Mouse (Mus musculus) MEL (cell line): ENCODE measurements around the gene Rhobtb3. TPM values are rescaled to one million over a fixed set of nuclear protein-coding genes. Genes with fewer than 3 reads are reported as not detected.
"Not testable (repeated sequence)": the region's sequence is repeated elsewhere in the genome, so short reads cannot be mapped to it uniquely, and the experiment has no call there.

ENCODE experiments used
- DNase-seq: peaks from one replicate; pipeline ENCODE4 v3.0.0; 2011; ENCODE audit warnings: low read depth, low spot score
- H3K27ac ChIP-seq: 2 replicates; pipeline ENCODE4 v1.5.1; 2012; ENCODE audit warnings: low read depth, mild to moderate bottlenecking, control low read depth, low read length, moderate library complexity; ENCODE audit not compliant: control insufficient read depth
- H3K27me3 ChIP-seq, 2 experiments: fragments of 150-350 bp in 1 of 2; sonication (generic) in 1 of 2; 2 replicates each; pipeline ENCODE4 v1.6.1; 2012; ENCODE audit warnings: low read length in 2 of 2, mild to moderate bottlenecking in 2 of 2, improper control_type of control experiment in 1 of 2, moderate library complexity in 1 of 2; ENCODE audit not compliant: insufficient read depth in 2 of 2, control insufficient read depth in 1 of 2
- H3K36me3 ChIP-seq, 2 experiments: 2 replicates each; pipeline ENCODE4 v1.6.1; 2012 to 2014; ENCODE audit warnings: low read length in 2 of 2, improper control_type of control experiment in 1 of 2, inconsistent platforms in 1 of 2, mild to moderate bottlenecking in 1 of 2; ENCODE audit not compliant: insufficient read depth in 2 of 2, control insufficient read depth in 1 of 2
- H3K4me1 ChIP-seq, 2 experiments: fragments of 150-350 bp in 1 of 2; sonication (generic) in 1 of 2; 2 replicates each; pipeline ENCODE4 v1.6.1; 2012; ENCODE audit warnings: low read length in 2 of 2, improper control_type of control experiment in 1 of 2, mild to moderate bottlenecking in 1 of 2; ENCODE audit not compliant: insufficient read depth in 2 of 2, control insufficient read depth in 1 of 2
- H3K4me3 ChIP-seq, 2 experiments: fragments of 150-350 bp in 1 of 2; sonication (generic) in 1 of 2; 2 replicates each; pipeline ENCODE4 v1.5.1; 2012; ENCODE audit warnings: low read depth in 2 of 2, low read length in 2 of 2, mild to moderate bottlenecking in 2 of 2, moderate library complexity in 2 of 2, control low read depth in 1 of 2, improper control_type of control experiment in 1 of 2; ENCODE audit not compliant: control insufficient read depth in 1 of 2, insufficient read depth in 1 of 2
- H3K79me2 ChIP-seq: 2 replicates; pipeline ENCODE4 v1.6.1; 2012; ENCODE audit warnings: mild to moderate bottlenecking, low read length, moderate library complexity; ENCODE audit not compliant: control insufficient read depth, poor library complexity, insufficient read depth
- H3K9ac ChIP-seq: 2 replicates; pipeline ENCODE4 v1.6.1; 2012; ENCODE audit warnings: low read depth, mild to moderate bottlenecking, control low read depth, low read length, moderate library complexity; ENCODE audit not compliant: control insufficient read depth, poor library complexity, severe bottlenecking
- H3K9me3 ChIP-seq: fragments of 150-350 bp; sonication (generic); replicated peaks from 2 replicates; pipeline ENCODE4 v1.6.1; 2012; ENCODE audit warnings: mild to moderate bottlenecking, low read length, improper control_type of control experiment, moderate library complexity; ENCODE audit not compliant: insufficient read depth
- CHD2 ChIP-seq: IDR thresholded peaks from 2 replicates; pipeline ENCODE4 v1.6.1; 2011; ENCODE audit warnings: low read length, improper control_type of control experiment
- E2F4 ChIP-seq: IDR thresholded peaks from 2 replicates; pipeline ENCODE4 v1.6.1; 2011; ENCODE audit warnings: low read depth, low read length, improper control_type of control experiment, borderline replicate concordance
- ELF1 ChIP-seq: IDR thresholded peaks from 2 replicates; pipeline ENCODE4 v1.6.1; 2014; ENCODE audit warnings: low read depth, mild to moderate bottlenecking, inconsistent platforms, low read length, improper control_type of control experiment, moderate library complexity
- EP300 ChIP-seq, 2 experiments: IDR thresholded peaks; 2 replicates each; pipeline ENCODE4 v1.6.1; 2011; ENCODE audit warnings: improper control_type of control experiment in 2 of 2, low read length in 2 of 2, low read depth in 1 of 2, mild to moderate bottlenecking in 1 of 2
- KAT2A ChIP-seq: conservative IDR thresholded peaks from 2 replicates; pipeline ENCODE4 v1.6.1; 2012; ENCODE audit warnings: low read depth, low read length, improper control_type of control experiment, inconsistent platforms
- MYB ChIP-seq: IDR thresholded peaks from 2 replicates; pipeline ENCODE4 v1.6.1; 2011; ENCODE audit warnings: mild to moderate bottlenecking, low read depth, low read length, improper control_type of control experiment
- NELFE ChIP-seq: IDR thresholded peaks from 2 replicates; pipeline ENCODE4 v1.6.1; 2011; ENCODE audit warnings: low read depth, low read length, improper control_type of control experiment
- POLR2A ChIP-seq, 2 experiments: IDR thresholded peaks; 2 replicates each; pipeline ENCODE4 v1.6.1; 2011 to 2012; ENCODE audit warnings: low read length in 2 of 2, mild to moderate bottlenecking in 2 of 2, control low read depth in 1 of 2, improper control_type of control experiment in 1 of 2, low read depth in 1 of 2, moderate library complexity in 1 of 2; ENCODE audit not compliant: control insufficient read depth in 1 of 2, insufficient read depth in 1 of 2, poor library complexity in 1 of 2
- POLR2AphosphoS2 ChIP-seq: IDR thresholded peaks from 2 replicates; pipeline ENCODE4 v1.6.1; 2011; ENCODE audit warnings: low read length, improper control_type of control experiment
- POLR2AphosphoS5 ChIP-seq: IDR thresholded peaks from 2 replicates; pipeline ENCODE4 v1.6.1; 2012; ENCODE audit warnings: low read depth, borderline replicate concordance, mild to moderate bottlenecking, inconsistent platforms, low read length, moderate library complexity, mixed read lengths
- RCOR1 ChIP-seq: IDR thresholded peaks from 2 replicates; pipeline ENCODE4 v1.6.1; 2012; ENCODE audit warnings: low read depth, mild to moderate bottlenecking, inconsistent platforms, low read length, improper control_type of control experiment
- TCF12 ChIP-seq: IDR thresholded peaks from 2 replicates; pipeline ENCODE4 v1.6.1; 2014; ENCODE audit warnings: low read depth, mild to moderate bottlenecking, inconsistent platforms, low read length, improper control_type of control experiment, moderate library complexity
- ZNF384 ChIP-seq: IDR thresholded peaks from 2 replicates; pipeline ENCODE4 v1.6.1; 2012; ENCODE audit warnings: low read depth, mild to moderate bottlenecking, inconsistent platforms, low read length, improper control_type of control experiment
- polyA plus RNA-seq, 2 experiments: library from polyadenylated mRNA; stranded (reverse) in 1 of 2; unstranded in 1 of 2; fragments of >175 nt in 1 of 2; fragments of >200 nt in 1 of 2; gene quantifications; 2 replicates each; pipeline versions ENCODE4 v1.2.1 to v1.2.4; 2012; ENCODE audit warnings: low replicate concordance in 2 of 2, low read depth in 1 of 2; ENCODE audit not compliant: insufficient read length in 2 of 2, insufficient read depth in 1 of 2, missing spikeins in 1 of 2
- total RNA-seq: library from RNA; depleted of rRNA; stranded (reverse); fragments of 300-350 nt; gene quantifications from 2 replicates; pipeline ENCODE4 v1.2.3, GENCODE M21; 2012

Rhobtb3 gene
- total and polyA plus RNA-seq, 3 experiments, result not detected

GRCm38 (mm10) chr13:75824611-75825319 is 119.0 kb downstream of the Rhobtb3 start:
- no peak for DNase-seq
- H3K27ac ChIP-seq, result no peak overlapping the region
- TF ChIP-seq NELFE, result no peak
- TF ChIP-seq POLR2A (IDR thresholded peaks at IDR 0.05; ENCODE audit: control insufficient read depth in 1 of 2, insufficient read depth in 1 of 2, low read depth in 1 of 2, low read length in 2 of 2, poor library complexity in 1 of 2), result no peak
- TF ChIP-seq CHD2, result no peak
- TF ChIP-seq ELF1, result no peak
- no peak for TF ChIP-seq ZNF384

GRCm38 (mm10) chr13:75823201-75823600 is 120.5 kb downstream of the Rhobtb3 start:
- Histone ChIP-seq H3K9ac (no peak overlapping the region), H3K27me3 (no peaks in the 10 kb centered on the region), H3K36me3 (no peaks in the 10 kb centered on the region; a peak in 1 of 4 replicates), H3K27ac (no peak overlapping the region), H3K9me3 (no peaks in the 10 kb centered on the region), H3K79me2 (no peaks in the 10 kb centered on the region), H3K4me1 (peaks cover 0 to 5% of the 10 kb centered on the region in 2 experiments; a peak in 3 of 4 replicates), H3K4me3 (no peak overlapping the region)
- TF ChIP-seq ELF1 (no peak), E2F4 (no peak)
- DNase-seq, result peak; percentile 71

More at GRCm38 (mm10) chr13:75824611-75825319, 119.0 kb downstream of the Rhobtb3 start:
- H3K79me2 ChIP-seq, result no peaks in the 10 kb centered on the region
- H3K36me3 ChIP-seq, result no peaks in the 10 kb centered on the region
- no peak overlapping the region for H3K9ac ChIP-seq
- H3K9me3 ChIP-seq, result no peaks in the 10 kb centered on the region
- H3K4me1 ChIP-seq, result peaks cover 0 to 5% of the 10 kb centered on the region in 2 experiments; a peak in 2 of 4 replicates
- no peak overlapping the region for H3K4me3 ChIP-seq
- H3K27me3 ChIP-seq, result no peaks in the 10 kb centered on the region

- H3K27me3 ChIP-seq, H3K9ac ChIP-seq, H3K79me2 ChIP-seq, H3K36me3 ChIP-seq, H3K9me3 ChIP-seq, H3K4me1 ChIP-seq, H3K4me3 ChIP-seq, H3K27ac ChIP-seq: not testable (repeated sequence)
- peak; percentile 21 for DNase-seq
These were observed 121.4 kb downstream of the Rhobtb3 start for GRCm38 (mm10) chr13:75822366-75822765.

- peak; percentile 31 for DNase-seq
- H3K9me3 ChIP-seq, result no peaks in the 10 kb centered on the region
- peaks cover 3 to 10% of the 10 kb centered on the region in 2 experiments; a peak in 3 of 4 replicates for H3K4me1 ChIP-seq
- no peak overlapping the region for H3K4me3 ChIP-seq
- peaks cover 0 to 10% of the 10 kb centered on the region in 2 experiments; a peak in 2 of 4 replicates for H3K36me3 ChIP-seq
- no peaks in the 10 kb centered on the region for H3K27me3 ChIP-seq
- H3K9ac ChIP-seq, result no peak overlapping the region
- TF ChIP-seq KAT2A, result no peak
- TF ChIP-seq RCOR1, result no peak
- TF ChIP-seq EP300 (IDR thresholded peaks at IDR 0.05; ENCODE audit: low read depth in 1 of 2, low read length in 2 of 2), result 0 out of 4 replicates have a peak, but pooled peaks of 1 of the 2 experiments have one; percentile 14
- TF ChIP-seq POLR2AphosphoS2, result no peak
- TF ChIP-seq TCF12, result no peak
- no peak for TF ChIP-seq MYB
- no peak for TF ChIP-seq CHD2
- no peak for TF ChIP-seq POLR2AphosphoS5
- no peaks in the 10 kb centered on the region for H3K79me2 ChIP-seq
- no peak overlapping the region for H3K27ac ChIP-seq
These were observed 123.8 kb downstream of the Rhobtb3 start for GRCm38 (mm10) chr13:75819898-75820297.
